Mouse (Mus musculus): ENCODE data around the gene Ldhc.

The Ldhc gene

DNA sequence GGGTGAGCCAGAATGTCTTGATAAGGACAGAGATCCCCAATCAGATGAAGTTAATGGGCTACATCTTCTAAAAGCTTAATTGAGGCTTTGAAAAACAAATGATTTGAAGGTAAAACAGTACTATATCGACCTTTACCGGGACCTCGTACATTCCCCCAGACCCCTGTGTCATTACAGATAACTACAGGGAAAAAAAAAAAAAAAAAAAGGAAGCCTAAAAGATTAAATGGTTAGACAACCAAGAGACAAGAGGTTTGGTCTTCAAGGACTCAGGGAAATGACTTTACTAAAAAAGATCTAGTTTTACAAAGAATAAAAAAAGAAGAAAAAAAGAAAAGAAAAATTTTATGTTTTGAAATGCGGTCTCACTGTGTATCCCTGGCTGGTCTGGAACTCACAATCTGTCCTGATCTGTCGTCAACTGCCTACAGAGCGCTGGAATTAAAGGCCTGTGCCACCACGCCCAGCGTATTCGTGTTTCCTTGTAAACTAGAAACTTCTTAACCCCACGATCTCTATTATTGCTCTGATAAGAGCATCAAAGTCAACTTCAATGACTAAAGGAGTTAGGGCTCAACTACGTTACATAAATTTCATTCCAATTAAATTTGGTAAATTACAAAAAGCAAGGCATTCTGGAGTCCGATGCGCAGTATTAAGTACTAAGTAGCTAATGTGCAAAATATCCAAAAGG lies 57.8 kb downstream of the Ldhc start:
- no peak for DNase-seq (ENCODE audit: low spot score)

DNA sequence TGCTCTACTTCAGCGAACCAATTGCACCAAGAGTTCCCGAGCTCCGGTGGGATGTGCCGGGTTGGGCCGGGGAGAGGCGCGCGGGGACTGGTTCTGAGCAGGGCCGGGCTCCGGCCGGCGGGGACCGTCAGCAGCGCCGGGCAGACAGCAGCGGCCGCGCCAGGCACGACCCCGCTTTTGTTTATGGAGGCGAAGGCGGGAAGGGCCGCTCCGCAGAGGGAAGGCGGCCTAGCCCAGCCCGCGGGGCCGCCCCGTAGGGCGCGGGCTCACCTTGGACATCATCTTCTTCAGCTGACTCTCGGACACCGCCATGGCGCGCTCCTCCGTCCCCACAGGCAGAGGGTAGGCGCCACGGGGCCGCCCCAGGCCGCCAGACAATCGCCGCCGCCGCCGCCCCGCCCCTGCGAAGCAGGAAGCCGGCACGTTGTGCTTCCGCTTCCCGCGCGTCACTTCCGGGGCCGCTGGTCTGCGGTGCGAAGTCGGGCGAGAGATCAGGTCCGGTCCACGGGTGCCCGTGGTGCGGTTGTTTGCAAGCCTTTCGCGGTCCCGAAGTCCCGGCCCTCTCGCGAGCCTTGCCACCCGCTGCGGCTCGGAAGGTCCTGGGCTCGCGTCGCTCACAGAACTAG lies 58.7 kb downstream of the Ldhc start, which contains the start of gene Tsg101:
Tsg101 (minus strand) TSS at position 419 of the 626 bp plus-strand sequence.
- DNase-seq (ENCODE audit: low spot score) = peak; percentile 90

DNA sequence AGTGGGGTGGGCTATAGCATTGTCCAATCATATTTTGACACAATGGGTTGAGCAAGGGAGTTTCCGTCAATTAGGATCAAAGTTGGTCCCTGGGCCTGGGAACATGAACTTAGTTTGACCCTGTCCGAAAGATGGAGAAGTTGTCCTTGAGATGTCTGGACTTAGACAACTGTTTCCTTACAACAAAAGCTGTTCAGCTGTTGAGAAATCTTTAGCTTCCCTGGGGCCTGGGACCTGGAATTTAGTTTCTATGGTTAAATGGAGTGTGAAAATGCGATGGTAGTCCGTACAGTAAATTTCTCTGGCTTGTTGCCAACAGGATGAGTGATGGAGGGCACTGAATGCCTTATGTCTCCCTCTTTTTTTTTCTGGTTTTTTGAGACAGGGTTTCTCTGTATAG lies 61.1 kb downstream of the Ldhc start:
- DNase-seq (ENCODE audit: low spot score) = no peak

All from layer of hippocampus, adult 11-12 months (tissue).